Mouse (Mus musculus): ENCODE results near the gene Gucy2g.

The Gucy2g gene

GRCm38 (mm10) chr19:55247991-55248520 is 7.0 kb upstream of the Gucy2g start:
- DNase-seq (ENCODE audit: low read depth, low spot score): no peak

GRCm38 (mm10) chr19:55247563-55247962 is 6.5 kb upstream of the Gucy2g start:
- no peak for DNase-seq (ENCODE audit: low read depth, low spot score)

GRCm38 (mm10) chr19:55244791-55245231 is 3.8 kb upstream of the Gucy2g start:
- DNase-seq (ENCODE audit: low read depth, low spot score): peak; percentile 27

DNA sequence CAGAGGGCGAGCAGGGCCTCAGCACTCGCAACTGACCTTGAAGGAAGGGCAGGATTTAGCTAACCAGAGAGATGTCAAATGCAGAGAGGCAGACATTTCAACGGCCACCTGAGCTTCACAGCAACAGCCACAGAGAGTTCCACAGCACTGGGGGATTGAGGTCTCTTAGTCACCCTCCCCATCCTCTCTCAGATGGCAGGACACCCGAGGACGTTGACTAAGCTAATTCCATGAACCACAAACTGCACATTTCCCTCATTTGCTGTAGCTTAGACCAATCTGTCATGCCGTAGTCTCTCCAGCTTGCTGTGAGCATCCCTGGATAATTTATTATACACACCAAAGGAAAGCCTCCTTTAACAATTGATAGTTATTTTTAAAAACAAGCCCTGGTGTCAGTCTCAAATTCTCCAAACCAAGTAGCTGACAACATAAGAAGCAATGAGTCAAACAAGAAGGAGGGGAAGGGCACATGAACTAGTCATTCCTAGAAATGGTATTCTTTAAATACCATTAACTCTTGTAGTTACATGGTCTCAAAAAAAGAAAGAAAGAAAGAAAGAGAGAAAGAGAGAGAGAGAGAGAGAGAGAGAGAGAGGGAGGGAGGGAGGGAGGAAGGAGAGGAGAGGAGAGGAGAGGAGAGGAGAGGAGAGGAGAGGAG is 1.1 kb downstream of the Gucy2g start:
- no peak for DNase-seq (ENCODE audit: low read depth, low spot score)

GRCm38 (mm10) chr19:55236564-55236963 is 4.5 kb downstream of the Gucy2g start:
- no peak for DNase-seq (ENCODE audit: low read depth, low spot score)

DNA sequence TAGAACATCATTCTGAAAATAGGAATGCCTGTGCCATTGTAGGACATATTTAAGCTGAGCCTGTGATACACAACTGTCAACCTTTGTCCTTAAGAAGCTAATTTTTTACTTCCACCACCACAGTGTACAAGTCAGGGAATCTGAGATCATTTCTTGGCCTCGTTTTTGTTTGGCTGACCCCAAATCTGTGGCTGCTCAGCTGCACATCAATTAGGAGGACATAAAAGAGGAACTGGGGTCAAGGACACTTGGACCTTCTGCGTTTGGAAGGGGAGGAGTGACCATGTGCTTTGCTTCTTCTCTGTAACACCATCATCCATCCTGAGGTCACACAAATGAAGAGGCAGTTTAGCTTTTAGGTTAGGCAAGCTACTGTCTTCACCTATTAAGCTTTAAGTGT is 5.0 kb downstream of the Gucy2g start:
- DNase-seq (ENCODE audit: low read depth, low spot score): no peak

GRCm38 (mm10) chr19:55232136-55232535 is 8.9 kb downstream of the Gucy2g start:
- DNase-seq (ENCODE audit: low read depth, low spot score): no peak

DNA sequence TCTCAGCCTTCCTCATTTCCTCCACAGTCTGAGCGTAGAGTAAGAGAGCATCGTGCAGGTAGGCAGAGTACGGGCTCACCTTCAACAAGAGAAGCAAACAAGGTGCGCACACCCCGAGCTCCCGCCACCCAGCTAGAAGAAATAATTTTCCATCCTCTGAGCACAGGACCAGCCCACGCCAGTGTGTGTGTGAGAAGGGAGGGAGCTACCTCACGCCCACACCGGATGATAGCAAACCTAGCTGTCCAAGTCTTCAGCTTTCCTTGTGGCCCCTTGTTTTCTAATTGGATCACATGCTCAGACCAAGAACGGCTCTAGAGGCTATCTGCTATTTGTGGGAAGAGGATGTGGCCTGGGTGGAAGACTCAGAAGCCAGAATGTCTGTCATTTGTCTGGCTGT is 10.0 kb downstream of the Gucy2g start:
- DNase-seq (ENCODE audit: low read depth, low spot score): no peak

DNA sequence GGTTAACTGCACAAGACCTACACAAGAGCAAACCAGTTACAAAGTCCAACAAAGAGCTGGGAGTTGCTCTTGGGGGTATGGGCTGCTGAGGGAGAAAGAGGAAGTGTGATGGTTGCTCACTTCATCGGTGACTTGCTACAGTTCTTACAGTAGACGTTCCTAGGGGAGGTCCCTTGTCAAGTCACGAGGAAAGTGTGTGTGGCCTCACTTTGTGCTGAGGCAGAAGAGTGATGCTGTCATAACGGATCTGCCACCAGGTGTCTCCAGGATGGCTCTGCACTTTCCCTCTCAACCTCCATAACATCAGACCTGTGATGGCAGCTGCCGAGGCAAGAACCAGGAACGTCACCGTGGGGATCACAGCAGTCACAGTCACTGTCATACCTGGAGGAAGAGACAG is 13.9 kb downstream of the Gucy2g start:
- no peak for DNase-seq (ENCODE audit: low read depth, low spot score)

DNA sequence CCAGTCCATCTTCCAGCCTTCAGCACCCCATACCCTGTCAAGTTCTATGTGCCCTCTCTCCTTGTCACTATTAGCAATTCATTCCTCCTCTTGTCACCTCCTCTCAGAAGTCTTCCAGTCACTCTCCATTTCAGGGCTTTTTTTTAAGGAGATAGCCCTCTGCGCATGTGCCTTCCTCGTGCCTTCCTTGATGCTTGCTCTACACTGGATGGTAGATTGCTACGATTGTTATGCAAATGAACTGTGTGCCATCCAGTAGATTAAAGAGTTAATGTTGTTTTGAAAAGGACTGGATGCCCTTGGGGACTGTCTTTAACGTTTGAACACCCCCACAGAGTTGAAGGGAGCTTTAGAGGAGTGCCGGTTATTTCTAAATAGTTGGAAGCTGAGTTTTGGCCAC is 14.4 kb downstream of the Gucy2g start:
- DNase-seq (ENCODE audit: low read depth, low spot score): no peak

DNA sequence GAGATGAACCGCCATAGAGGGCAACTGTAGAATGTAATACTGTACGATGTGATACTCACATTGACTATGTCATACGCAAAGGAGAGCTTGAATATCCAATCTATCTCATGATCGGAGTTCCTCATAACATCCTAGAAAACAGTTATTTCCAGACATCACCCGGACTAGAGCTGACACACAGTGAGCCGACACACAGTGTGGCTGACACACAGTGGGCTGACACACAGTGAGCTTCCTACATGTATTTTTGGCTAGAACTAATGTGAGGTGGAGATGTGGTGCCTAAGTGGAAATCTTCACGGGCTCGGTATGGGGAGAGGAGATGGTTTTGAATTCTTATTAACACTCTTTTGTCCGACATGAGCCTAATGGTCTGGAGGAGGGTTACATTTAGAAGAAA is 18.8 kb downstream of the Gucy2g start:
- no peak for DNase-seq (ENCODE audit: low read depth, low spot score)

GRCm38 (mm10) chr19:55221208-55221607 is 19.8 kb downstream of the Gucy2g start:
- DNase-seq (ENCODE audit: low read depth, low spot score): no peak

DNA sequence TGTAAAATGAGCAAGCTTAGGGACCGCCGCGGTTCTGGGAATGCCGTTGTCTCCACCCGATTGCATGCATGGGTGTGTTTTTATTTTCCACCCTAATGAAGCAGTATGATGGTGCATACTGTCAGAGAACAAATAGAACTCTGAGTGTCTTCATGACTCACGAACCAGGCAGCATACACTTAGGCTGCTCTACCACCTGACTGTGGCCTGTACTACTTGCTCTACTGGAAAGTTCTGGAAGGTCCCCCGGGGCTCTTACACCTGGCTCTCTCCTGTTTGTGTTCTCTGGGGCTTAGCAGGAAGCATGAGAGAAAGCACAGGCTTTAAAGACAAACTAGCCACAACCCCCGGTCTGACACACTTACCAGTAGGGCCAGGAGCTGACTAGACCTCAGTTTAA is 21.7 kb downstream of the Gucy2g start:
- no peak for DNase-seq (ENCODE audit: low read depth, low spot score)

GRCm38 (mm10) chr19:55218741-55219221 is 22.3 kb downstream of the Gucy2g start:
- DNase-seq (ENCODE audit: low read depth, low spot score): no peak

- peak; percentile 92 for DNase-seq (ENCODE audit: low read depth, low spot score)
Observed at GRCm38 (mm10) chr19:55218192-55218739, 22.8 kb downstream of the Gucy2g start.

DNA sequence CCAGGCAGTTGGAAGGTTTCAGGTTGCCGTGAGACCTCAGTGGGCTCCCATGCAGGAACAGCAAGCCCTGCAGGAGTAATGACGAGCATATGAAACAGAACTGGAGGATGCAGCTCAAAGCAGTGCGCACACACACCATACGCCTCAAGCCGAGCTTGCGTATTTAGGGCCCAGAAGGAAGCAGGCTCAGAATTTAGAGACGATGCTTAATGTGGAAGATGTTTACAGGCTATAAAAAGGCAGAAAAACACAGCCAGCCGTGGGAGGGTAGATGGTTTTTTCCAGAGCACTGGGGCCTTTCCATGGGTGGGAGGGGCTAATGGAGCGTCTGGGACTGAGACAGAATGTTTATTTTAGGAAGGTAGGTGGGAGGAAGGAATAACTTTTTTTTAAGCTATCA is 23.7 kb downstream of the Gucy2g start:
- DNase-seq (ENCODE audit: low read depth, low spot score): no peak

- DNase-seq (ENCODE audit: low read depth, low spot score): no peak
Observed at GRCm38 (mm10) chr19:55216876-55217275, 24.2 kb downstream of the Gucy2g start.

- DNase-seq (ENCODE audit: low read depth, low spot score): no peak
Observed at GRCm38 (mm10) chr19:55213617-55214340, 27.3 kb downstream of the Gucy2g start.

GRCm38 (mm10) chr19:55211698-55212097 is 29.3 kb downstream of the Gucy2g start:
- no peak for DNase-seq (ENCODE audit: low read depth, low spot score)

GRCm38 (mm10) chr19:55209084-55209483 is 32.0 kb downstream of the Gucy2g start:
- DNase-seq (ENCODE audit: low read depth, low spot score): no peak

DNA sequence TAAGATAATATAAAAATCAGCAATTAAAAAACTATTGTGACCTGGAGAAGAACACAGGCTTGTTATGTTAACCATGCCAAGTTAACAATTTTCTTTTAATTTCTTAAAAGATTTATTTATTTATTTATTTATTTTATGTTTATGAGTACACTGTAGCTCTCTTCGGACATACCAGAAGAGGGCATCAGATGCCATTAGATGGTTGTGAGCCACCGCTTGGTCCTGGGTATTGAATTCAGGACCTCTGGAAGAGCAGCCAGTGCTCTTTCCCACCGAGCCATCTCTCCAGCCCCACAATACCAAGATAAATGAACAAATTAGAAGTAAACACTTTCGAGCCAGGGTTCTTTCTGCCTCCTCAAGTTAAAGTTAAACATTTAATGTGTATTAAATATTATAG is 32.4 kb downstream of the Gucy2g start:
- no peak for DNase-seq (ENCODE audit: low read depth, low spot score)

- no peak for DNase-seq (ENCODE audit: low read depth, low spot score)
Observed at GRCm38 (mm10) chr19:55207746-55208538, 33.1 kb downstream of the Gucy2g start.

All from forelimb bud, embryonic 11.5 days (tissue).